Mouse (Mus musculus) liver, embryonic 13.5 days (tissue): ENCODE measurements around the gene Sptssb. TPM values are rescaled to one million over a fixed set of nuclear protein-coding genes. Genes with fewer than 3 reads are reported as not detected.

Source experiments
- ATAC-seq: fragments of 200-750 bp; cut with Nextera tagmentation; 2 replicates; pipeline ENCODE4 v1.8.0; 2017; ENCODE audit warnings: low read depth, mild to moderate bottlenecking, moderate number of reproducible peaks, moderate library complexity
- DNase-seq: peaks from one replicate; pipeline ENCODE4 v3.0.0; 2022
- H3K27ac ChIP-seq: fragments of 300-500 bp; sonication (generic); 2 replicates; pipeline ENCODE4 v1.5.1; 2015; ENCODE audit warnings: moderate library complexity, mild to moderate bottlenecking, inconsistent platforms
- H3K27me3 ChIP-seq: fragments of 300-500 bp; sonication (generic); 2 replicates; pipeline ENCODE4 v1.6.1; 2015; ENCODE audit warnings: mild to moderate bottlenecking, inconsistent platforms
- H3K36me3 ChIP-seq: fragments of 300-500 bp; sonication (generic); 2 replicates; pipeline ENCODE4 v1.6.1; 2015; ENCODE audit warnings: mild to moderate bottlenecking, inconsistent platforms
- H3K4me1 ChIP-seq: fragments of 300-500 bp; sonication (generic); replicated peaks from 2 replicates; pipeline ENCODE4 v1.6.1; 2015; ENCODE audit warnings: inconsistent platforms
- H3K4me2 ChIP-seq: fragments of 300-500 bp; sonication (generic); 2 replicates; pipeline ENCODE4 v1.6.1; 2015; ENCODE audit warnings: inconsistent platforms, mild to moderate bottlenecking, moderate library complexity
- H3K4me3 ChIP-seq: fragments of 300-500 bp; sonication (generic); replicated peaks from 2 replicates; pipeline ENCODE4 v1.5.1; 2015; ENCODE audit warnings: mild to moderate bottlenecking, inconsistent platforms
- H3K9ac ChIP-seq: fragments of 300-500 bp; sonication (generic); 2 replicates; pipeline ENCODE4 v1.6.1; 2015; ENCODE audit warnings: mild to moderate bottlenecking, inconsistent platforms
- H3K9me3 ChIP-seq: fragments of 300-500 bp; sonication (generic); replicated peaks from 2 replicates; pipeline ENCODE4 v1.6.1; 2016; ENCODE audit warnings: inconsistent platforms
- WGBS: fragments of 180-500 bp; shearing (Covaris S2); methylation state at CpG from one replicate; pipeline ENCODE4 v1.1.7; 2015; ENCODE audit not compliant: insufficient replicate concordance; 5-methylcytosine and 5-hydroxymethylcytosine counted together
- polyA plus RNA-seq: library from polyadenylated mRNA; unstranded; fragments of >200 nt; fragmentation: Nextera tagmentation; extraction: Ambion mirVana; gene quantifications from 2 replicates; pipeline ENCODE4 v1.2.1, GENCODE M21; 2015

The Sptssb gene
- polyA plus RNA-seq, 1 experiment from 2014 or later = 0.85 TPM

DNA sequence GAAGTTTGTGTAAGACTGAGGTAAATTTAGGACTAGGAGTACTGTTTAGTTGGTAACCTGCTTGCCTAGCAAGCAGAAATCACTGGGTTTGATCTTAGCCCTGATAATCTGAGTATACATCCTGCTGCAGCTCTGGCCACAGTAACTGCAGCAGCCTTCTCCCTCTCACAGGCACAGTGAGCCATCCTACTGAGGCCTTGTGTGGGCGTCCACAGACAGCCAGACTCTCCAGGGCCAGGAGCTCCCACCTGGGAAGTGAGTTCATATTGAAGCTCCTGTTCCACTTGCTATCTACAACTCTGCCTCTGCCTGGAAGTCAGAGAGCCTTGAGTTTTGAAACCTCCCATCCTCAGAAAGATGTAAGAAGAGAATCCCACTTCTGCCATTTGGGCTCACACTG, 24.0 kb upstream of the Sptssb start:
- H3K27ac ChIP-seq = no peak overlapping the region
- DNase-seq (no peak), ATAC-seq (no peak)
- WGBS = 40% methylated on average over 1 of the region's 1 CpGs
- no peak overlapping the region for H3K4me2 ChIP-seq
- no peaks in the 10 kb centered on the region for H3K27me3 ChIP-seq
- no peak overlapping the region for H3K4me3 ChIP-seq
- H3K4me1 ChIP-seq = no peaks in the 10 kb centered on the region
- no peak overlapping the region for H3K9ac ChIP-seq
- H3K9me3 ChIP-seq = no peaks in the 10 kb centered on the region
- H3K36me3 ChIP-seq = no peaks in the 10 kb centered on the region

DNA sequence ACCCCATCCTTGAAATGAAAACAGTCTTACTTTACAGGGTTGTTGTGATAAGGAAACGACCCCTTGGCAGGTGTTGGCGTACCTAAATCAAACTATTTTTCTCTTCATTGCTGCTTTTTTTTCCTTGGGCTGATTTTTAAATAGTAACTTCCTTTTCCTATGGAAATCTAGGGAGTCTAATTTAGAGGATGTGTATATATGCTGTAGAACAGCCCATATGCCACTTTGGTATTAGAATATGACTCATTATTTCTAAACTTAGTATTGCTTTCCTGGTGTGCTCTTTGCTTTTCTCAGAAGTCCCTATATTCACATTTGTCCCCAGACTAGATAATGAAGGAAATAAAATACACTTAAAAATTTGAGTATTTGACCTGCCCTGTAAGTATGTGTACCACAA, 17.8 kb upstream of the Sptssb start:
- H3K27me3 ChIP-seq = no peaks in the 10 kb centered on the region
- no peak overlapping the region for H3K9ac ChIP-seq
- H3K4me2 ChIP-seq = no peak overlapping the region
- H3K9me3 ChIP-seq = no peaks in the 10 kb centered on the region
- no peak overlapping the region for H3K4me3 ChIP-seq
- no peaks in the 10 kb centered on the region for H3K36me3 ChIP-seq
- 55% methylated on average over 2 of the region's 2 CpGs for WGBS
- ATAC-seq (no peak), DNase-seq (no peak)
- no peak overlapping the region for H3K27ac ChIP-seq
- no peaks in the 10 kb centered on the region for H3K4me1 ChIP-seq

DNA sequence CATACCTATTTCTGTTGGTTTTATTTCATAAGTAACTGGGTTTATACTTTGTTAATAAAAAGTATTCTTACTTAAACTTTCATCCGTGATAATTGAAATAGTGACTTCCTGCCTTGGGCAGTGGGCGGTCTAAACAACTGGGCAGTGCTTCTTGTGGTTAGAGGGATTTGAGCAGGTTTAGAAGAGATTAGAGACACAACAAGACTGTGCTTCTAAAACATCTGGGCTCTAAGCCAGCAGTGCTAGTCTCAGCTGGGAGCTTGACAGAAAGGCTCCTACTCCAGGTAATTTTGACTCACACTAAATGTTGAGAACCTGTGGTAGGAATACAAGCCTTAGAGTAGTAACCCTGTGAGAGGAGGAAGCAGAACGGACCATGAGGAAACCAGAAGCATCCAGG, 15.0 kb upstream of the Sptssb start:
- Histone ChIP-seq H3K36me3 (no peaks in the 10 kb centered on the region), H3K4me2 (no peak overlapping the region), H3K4me3 (no peak overlapping the region), H3K9me3 (no peaks in the 10 kb centered on the region), H3K27ac (no peak overlapping the region), H3K4me1 (no peaks in the 10 kb centered on the region), H3K27me3 (no peaks in the 10 kb centered on the region), H3K9ac (no peak overlapping the region)
- DNase-seq = no peak
- ATAC-seq = no peak
- 36% methylated on average over 3 of the region's 3 CpGs for WGBS

DNA sequence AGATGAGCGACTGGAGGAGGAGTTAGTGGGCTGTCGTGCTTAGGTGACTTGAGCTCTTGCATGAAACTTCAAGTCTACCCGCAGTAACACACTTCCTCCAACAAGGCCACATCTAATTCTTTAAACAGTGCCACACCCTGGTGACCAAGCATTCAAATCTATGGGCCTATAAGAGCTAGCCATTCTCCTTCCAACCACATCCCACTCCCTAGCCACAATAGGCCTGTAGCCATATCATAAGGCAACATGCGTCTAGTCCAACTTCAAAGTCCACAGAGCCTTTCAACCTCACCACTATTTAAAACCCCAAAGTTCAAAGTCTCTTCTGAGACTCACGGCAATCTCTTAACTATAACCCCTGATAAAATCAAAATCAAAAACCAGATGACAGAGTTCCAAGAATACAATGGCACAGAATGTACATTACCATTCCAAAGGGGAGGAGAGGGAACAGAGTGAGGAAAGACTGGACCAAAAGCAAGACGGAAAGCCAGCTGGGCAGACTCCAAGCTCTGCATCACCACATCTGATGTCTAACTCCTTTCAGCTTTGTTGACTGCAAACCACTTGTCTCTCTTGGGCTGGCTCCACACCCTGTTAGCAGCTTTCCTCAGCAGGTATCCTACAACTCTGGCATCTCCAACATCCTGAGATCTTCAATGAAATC, 13.1 kb upstream of the Sptssb start:
- no peaks in the 10 kb centered on the region for H3K9me3 ChIP-seq
- H3K4me2 ChIP-seq = no peak overlapping the region
- no peaks in the 10 kb centered on the region for H3K27me3 ChIP-seq
- no peak overlapping the region for H3K4me3 ChIP-seq
- 64% methylated on average over 6 of the region's 6 CpGs for WGBS
- no peak overlapping the region for H3K9ac ChIP-seq
- ATAC-seq (no peak), DNase-seq (no peak)
- H3K27ac ChIP-seq = no peak overlapping the region
- no peaks in the 10 kb centered on the region for H3K36me3 ChIP-seq
- no peaks in the 10 kb centered on the region for H3K4me1 ChIP-seq

- Histone ChIP-seq H3K27me3 (no peaks in the 10 kb centered on the region), H3K27ac (no peak overlapping the region), H3K4me3 (no peak overlapping the region), H3K36me3 (no peaks in the 10 kb centered on the region), H3K4me1 (no peaks in the 10 kb centered on the region), H3K4me2 (no peak overlapping the region), H3K9ac (no peak overlapping the region), H3K9me3 (no peaks in the 10 kb centered on the region)
- DNase-seq = no peak
- WGBS = 73% methylated on average over 14 of the region's 14 CpGs
- no peak for ATAC-seq
Observed at GRCm38 (mm10) chr3:69871174-69871573, 11.4 kb upstream of the Sptssb start.

DNA sequence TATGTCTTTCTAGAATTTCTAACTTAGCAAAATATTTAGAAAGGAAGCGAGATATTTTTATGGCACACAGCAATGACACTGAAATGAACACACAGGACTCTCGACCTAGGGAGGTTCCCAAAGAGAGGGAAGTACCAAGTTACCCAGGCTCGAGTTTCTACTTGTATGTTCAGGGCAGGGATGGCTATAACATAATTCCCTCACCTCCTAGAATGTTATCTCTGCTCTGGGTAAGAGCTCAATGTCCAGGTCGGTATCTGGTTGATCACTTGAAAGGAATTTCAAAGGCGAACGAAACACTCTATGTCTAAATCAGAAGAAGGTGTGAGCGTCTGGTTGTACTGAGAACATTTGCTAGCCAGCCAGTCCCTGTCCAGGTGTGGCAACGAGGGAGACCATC, 10.0 kb upstream of the Sptssb start:
- no peaks in the 10 kb centered on the region for H3K36me3 ChIP-seq
- H3K27me3 ChIP-seq = no peaks in the 10 kb centered on the region
- 57% methylated on average over 8 of the region's 8 CpGs for WGBS
- H3K9ac ChIP-seq = no peak overlapping the region
- H3K27ac ChIP-seq = no peak overlapping the region
- no peak overlapping the region for H3K4me3 ChIP-seq
- DNase-seq = no peak
- no peaks in the 10 kb centered on the region for H3K4me1 ChIP-seq
- H3K9me3 ChIP-seq = no peaks in the 10 kb centered on the region
- H3K4me2 ChIP-seq = no peak overlapping the region
- no peak for ATAC-seq

DNA sequence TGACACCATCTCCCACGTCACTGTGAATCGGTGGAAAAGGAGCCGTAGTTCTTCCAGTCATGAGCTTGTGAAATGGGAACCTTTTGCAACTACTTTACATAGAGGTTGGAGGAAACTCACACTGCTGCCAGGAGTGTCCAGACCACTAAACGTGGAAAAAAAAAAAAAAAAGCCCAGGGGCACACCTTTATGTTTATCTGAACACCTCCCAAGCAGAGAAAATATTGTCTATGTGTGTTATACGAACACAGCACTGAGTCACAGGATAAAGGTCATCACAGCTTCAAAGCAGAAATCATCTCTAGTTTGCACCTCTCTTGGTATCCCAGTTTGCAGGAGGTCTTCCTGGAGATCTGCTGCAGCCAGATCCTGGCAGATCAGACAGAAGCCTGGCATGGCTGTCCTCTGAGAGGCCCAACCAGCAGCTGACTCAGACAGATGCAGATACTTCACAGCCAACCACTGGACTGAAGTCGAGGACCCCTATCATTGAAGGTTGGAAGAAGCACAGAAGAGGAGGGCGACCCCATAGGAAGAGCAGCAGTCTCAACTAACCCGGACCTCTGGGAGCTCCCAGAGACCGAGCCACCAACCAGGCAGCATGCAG, 2.2 kb upstream of the Sptssb start:
- Histone ChIP-seq H3K4me3 (no peak overlapping the region), H3K36me3 (no peaks in the 10 kb centered on the region), H3K4me2 (peak overlapping the region; percentile 60; the same call in 1 of the 2 replicates), H3K9ac (no peak overlapping the region), H3K4me1 (no peaks in the 10 kb centered on the region; the same call in 1 of the 2 replicates), H3K27me3 (peaks cover 26% of the 10 kb centered on the region), H3K9me3 (no peaks in the 10 kb centered on the region), H3K27ac (no peak overlapping the region)
- 36% methylated on average over 9 of the region's 9 CpGs for WGBS
- ATAC-seq (no peak), DNase-seq (no peak)

DNA sequence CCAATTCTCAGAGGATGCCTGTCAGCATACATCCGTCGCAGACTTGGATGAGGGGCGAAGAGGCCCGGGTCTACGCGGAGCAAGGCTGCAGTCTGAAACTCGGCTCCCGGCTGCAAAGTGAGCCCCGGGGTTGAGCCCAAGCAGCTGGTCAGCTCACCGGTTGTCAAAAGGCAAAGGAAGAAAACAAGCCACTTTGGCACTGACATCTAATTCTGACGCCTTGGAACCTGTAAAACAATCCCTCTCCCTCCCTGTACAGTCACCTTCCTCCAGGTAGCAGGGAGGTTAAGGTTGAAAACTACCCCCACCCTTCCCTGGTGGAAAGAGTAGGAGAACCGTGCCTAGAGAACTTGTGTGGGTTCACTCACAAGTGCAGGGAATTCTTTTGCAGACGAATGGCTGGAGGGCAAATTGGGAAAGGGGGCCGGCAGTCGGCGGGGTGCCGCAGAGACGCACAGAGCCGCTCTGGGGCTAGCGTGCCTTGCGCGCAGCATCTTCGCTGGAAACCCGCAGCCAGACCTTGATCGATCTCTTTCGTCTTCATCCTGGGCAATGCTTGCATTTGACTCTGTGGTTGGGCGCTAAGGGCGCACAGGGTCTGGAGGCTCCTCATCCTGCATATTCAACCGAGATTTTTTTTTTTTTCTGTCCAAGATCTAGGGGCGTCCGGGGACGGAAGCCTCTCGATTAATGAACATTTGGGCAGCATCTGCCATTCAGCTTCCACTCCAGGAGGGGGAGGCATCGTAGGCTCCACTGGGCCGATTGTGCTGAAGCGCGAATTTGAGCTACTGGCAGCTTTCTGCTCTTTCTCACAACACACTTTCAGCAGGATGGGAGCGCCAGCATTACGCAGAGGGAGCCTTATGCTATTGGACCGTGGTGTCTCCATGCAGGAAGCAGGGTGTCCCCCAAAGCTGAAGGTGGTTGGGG, 1.1 kb upstream of the Sptssb start:
- H3K9ac ChIP-seq = no peak overlapping the region

GRCm38 (mm10) chr3:69839485-69839884, 20.3 kb downstream of the Sptssb start:
- Histone ChIP-seq H3K9ac (no peak overlapping the region), H3K27me3 (no peaks in the 10 kb centered on the region), H3K36me3 (no peaks in the 10 kb centered on the region), H3K9me3 (no peaks in the 10 kb centered on the region), H3K4me1 (no peaks in the 10 kb centered on the region), H3K27ac (no peak overlapping the region), H3K4me2 (no peak overlapping the region), H3K4me3 (no peak overlapping the region)
- no peak for DNase-seq
- 74% methylated on average over 6 of the region's 6 CpGs for whole genome bisulfite sequencing
- no peak for ATAC-seq

More for the DNA sequence above, 1.1 kb upstream of the Sptssb start:
- H3K4me3 ChIP-seq = peak overlapping the region; percentile 45
- H3K36me3 ChIP-seq = no peaks in the 10 kb centered on the region
- no peak overlapping the region for H3K27ac ChIP-seq
- H3K4me2 ChIP-seq = peak overlapping the region; percentile 60
- ATAC-seq = no peak
- WGBS = 2% methylated on average over 40 of the region's 40 CpGs
- H3K4me1 ChIP-seq = no peaks in the 10 kb centered on the region; the same call in 1 of the 2 replicates
- peaks cover 26% of the 10 kb centered on the region for H3K27me3 ChIP-seq
- no peaks in the 10 kb centered on the region for H3K9me3 ChIP-seq
- no peak for DNase-seq

- H3K4me2 ChIP-seq = no peak overlapping the region
- H3K36me3 ChIP-seq = no peaks in the 10 kb centered on the region
- no peaks in the 10 kb centered on the region for H3K4me1 ChIP-seq
- H3K4me3 ChIP-seq = no peak overlapping the region
- no peak overlapping the region for H3K9ac ChIP-seq
- no peaks in the 10 kb centered on the region for H3K9me3 ChIP-seq
- DNase-seq (no peak), ATAC-seq (no peak)
- no peak overlapping the region for H3K27ac ChIP-seq
- WGBS = 70% methylated on average over 8 of the region's 8 CpGs
- H3K27me3 ChIP-seq = no peaks in the 10 kb centered on the region
Observed at GRCm38 (mm10) chr3:69829532-69829931, 30.2 kb downstream of the Sptssb start.

DNA sequence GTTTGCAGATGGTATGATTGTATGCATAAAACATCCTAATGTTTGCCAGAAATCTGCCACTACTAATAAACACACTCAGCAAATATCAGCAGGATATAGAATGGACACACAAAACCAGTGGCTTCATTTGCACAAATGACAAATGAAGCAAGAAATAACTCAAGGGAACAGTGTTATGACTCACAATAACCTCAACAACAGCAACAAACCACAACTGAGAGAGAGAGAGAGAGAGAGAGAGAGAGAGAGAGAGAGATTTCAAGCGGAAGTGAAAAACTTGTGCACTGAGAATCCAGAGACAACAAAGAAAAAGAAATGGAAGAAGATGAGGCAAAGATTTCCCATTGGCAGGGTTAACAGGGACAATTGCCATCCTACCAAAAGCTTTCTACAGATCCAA, 35.2 kb downstream of the Sptssb start:
- H3K27ac ChIP-seq = no peak overlapping the region
- H3K9ac ChIP-seq = no peak overlapping the region
- 70% methylated on average over 1 of the region's 1 CpGs for WGBS
- DNase-seq (no peak), ATAC-seq (no peak)
- H3K4me1 ChIP-seq = no peaks in the 10 kb centered on the region
- no peak overlapping the region for H3K4me2 ChIP-seq
- H3K27me3 ChIP-seq = no peaks in the 10 kb centered on the region
- no peaks in the 10 kb centered on the region for H3K9me3 ChIP-seq
- H3K36me3 ChIP-seq = no peaks in the 10 kb centered on the region
- no peak overlapping the region for H3K4me3 ChIP-seq
